Mouse (Mus musculus) large intestine, adult 2 months (tissue): ENCODE measurements around the gene Ric3. TPM values are rescaled to one million over a fixed set of nuclear protein-coding genes. Genes with fewer than 3 reads are reported as not detected.
"Not testable (repeated sequence)": the region's sequence is repeated elsewhere in the genome, so short reads cannot be mapped to it uniquely, and the experiment has no call there.

Experiments used
- DNase-seq: peaks from one replicate; pipeline ENCODE4 v3.0.0-alpha.2; 2012; ENCODE audit warnings: low read depth, low spot score
- WGBS: fragments of 180-500 bp; shearing (Covaris S2); methylation state at CpG from one replicate; pipeline ENCODE4 v1.1.7; 2018; 5-methylcytosine and 5-hydroxymethylcytosine counted together
- polyA plus RNA-seq: library from polyadenylated mRNA; depleted of rRNA; stranded (reverse); fragments of >200 nt; gene quantifications from 2 replicates; pipeline ENCODE4 v1.2.3, GENCODE M21; 2012; rRNA removed

Gene Ric3
- 0.55 and 0.56 TPM in 2 replicates for polyA plus RNA-seq

DNA sequence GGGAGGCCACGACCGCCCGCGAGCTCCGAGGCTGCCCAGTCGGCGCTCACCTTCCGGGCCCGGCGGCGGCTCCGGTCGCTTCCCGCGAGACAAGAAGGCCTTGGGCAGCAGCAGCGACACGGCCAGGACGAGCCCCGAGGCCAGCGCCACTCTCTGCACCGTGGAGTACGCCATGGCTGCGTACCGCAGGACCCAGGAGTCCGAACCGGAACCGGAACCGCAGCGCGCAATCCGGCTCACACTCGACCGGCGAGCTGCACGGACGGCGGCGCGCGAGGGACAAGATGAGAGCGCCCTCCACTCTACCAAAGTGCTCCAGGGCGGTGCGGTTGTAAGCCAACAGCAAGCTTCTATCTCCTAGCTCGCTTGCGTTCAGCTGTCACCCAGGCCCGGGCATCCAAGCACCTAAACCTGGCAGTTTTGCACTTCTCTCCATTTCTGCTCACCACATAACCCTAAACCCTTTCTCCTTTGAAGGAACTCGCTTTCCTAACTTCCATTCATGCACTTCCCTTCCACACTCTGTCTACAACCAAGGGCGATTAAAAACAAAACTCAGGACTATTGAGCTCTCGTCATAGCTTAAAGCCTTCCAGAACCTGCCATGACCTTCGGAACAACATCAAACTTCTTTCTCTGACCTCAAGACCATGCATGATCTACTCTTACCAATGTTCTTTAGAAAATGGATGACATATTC is at the start of gene Ric3:
TSS of gene Ric3 (minus strand) at position 219 of the 700 bp plus-strand sequence.
- DNase-seq, result no peak
- 7% methylated on average over 50 of the region's 50 CpGs for WGBS

DNA sequence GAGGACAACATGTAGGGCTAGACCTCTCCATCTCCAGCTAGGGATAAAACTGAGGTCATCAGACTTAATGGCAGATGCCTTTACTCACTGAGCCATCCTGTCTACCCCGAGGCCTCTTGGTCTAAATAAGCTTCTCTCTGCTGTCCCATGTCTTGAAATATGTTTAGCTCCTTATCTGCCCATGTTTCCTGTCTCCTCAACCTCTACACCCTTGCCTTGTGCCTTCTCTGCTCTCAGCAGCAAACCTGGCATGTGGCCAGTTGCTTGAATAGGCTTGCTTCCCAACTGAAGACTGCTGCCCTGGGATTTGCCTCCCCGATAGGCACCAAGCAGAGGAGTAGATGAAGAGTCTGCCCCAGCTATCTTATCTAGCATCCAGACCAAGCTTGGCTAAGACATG is 48.4 kb upstream of the Ric3 start:
- DNase-seq, result no peak
- WGBS, result 60% methylated on average over 2 of the region's 2 CpGs

DNA sequence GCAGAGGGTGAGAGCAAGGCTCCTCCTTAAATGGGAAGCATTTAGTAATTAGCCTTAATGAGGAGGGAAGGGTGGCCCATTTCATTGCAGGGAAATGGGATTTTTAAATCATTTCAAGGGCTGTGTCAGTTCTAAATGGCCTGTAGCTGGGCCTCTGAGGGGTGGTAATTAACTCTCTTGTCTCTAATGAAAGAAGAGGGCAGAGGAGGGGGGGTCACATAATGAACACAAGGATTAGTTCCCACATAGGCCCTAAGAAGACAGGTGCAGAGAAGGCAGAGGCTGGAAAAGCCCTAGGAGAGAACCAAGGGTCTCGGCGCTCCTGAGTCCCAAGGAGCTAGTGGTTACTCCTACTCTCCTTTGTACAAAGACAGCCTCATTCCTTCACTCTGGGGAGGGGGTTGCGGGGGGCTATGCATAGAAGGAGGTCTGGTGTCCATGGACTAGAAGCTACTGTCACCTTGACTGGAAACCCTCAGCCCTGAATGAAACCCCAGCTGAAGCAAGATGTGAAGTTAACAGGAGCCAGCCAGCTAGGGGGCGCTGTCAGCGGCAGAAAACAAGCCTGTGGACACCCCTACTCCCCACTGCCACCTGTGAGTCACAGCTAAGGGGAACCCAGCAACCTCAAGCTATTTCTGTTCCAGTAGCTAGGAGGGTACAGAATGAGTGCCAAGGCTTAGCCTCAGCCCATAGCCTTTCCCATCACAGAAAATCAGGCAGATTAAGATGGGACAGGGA is 47.0 kb upstream of the Ric3 start:
- no peak for DNase-seq
- whole genome bisulfite sequencing, result 67% methylated on average over 5 of the region's 5 CpGs

DNA sequence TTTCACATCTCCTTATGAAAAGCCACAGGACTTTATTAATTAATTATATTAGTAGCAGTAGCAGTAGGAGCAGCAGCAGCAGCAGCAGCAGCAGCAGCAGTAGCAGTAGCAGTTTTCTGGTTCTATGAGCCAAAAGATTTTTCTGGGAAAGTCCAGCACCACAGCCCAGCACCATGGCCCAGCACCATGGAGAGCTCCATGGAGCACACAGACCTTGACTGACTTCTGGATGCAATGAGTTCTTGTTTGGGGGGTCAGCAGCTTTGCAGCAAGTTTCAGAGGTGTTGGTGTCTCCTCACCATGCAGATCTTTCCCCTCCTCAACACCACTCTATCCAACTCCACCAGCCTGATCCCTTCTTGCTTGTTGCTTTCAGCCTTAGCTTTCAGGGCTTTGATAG is 46.3 kb upstream of the Ric3 start:
- no peak for DNase-seq

DNA sequence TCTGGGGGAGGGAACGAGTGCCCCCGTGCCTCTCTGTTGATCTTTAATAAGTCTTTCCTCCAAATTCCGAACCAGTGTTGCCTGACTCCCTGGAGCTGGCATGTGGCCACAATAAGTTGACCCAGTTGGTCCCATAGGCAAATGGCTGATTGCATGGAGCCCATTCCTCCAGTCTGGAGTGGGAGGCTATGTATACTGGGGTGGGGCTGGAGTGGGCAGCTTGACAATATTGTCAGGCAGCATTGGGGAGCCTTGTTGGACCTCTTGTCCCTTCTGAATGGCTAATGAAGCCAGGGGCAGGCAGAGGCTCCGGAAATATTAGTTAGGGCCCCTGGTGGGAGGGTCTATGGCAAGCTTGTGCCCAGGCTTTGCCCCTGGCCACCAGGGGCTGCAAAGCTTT is 32.8 kb upstream of the Ric3 start:
- DNase-seq, result no peak
- WGBS, result 68% methylated on average over 4 of the region's 4 CpGs

DNA sequence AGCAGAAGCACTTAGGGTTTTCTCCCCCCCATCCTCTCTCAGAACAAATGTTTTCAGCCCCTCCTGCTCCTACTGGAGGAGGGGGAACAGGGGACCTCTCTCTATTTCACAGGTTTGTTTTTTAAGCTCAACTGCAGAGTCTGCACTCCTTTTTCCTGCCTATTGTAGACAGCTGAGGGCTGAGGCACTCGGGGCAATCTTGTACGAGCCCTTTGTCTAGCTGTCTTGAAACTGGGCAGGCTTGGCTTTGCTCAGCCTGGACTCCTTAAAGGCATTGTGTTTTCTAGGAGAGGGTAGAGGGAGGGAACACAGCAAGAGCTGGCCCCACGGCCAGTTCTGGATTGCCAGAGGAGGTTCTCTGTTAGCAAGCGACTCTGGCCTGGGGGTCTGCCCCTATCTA is 32.4 kb upstream of the Ric3 start:
- WGBS, result 42% methylated on average over 2 of the region's 4 CpGs

DNA sequence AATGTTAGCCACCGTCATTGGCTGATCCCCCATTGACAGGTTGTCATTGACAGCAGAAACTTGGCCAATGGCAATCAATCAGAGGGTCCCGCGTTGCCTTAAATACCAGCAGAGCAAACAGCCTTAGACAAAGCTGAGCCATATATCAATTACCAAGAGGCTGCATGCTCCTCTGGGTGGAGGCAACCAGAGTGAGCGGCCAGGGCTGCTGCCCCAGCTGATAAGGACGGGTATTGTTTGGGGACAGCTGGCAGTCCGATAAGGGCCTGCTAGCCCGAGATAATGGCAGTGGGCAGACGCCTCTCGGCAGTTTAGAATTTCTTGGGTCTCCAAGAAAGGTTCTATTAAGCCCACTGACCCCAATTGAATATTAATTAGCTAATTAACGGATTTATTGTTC is 31.8 kb upstream of the Ric3 start:
- no peak for DNase-seq
- WGBS, result 23% methylated on average over 10 of the region's 10 CpGs

More for the DNA sequence above, 32.4 kb upstream of the Ric3 start:
- DNase-seq, result not testable (repeated sequence)

DNA sequence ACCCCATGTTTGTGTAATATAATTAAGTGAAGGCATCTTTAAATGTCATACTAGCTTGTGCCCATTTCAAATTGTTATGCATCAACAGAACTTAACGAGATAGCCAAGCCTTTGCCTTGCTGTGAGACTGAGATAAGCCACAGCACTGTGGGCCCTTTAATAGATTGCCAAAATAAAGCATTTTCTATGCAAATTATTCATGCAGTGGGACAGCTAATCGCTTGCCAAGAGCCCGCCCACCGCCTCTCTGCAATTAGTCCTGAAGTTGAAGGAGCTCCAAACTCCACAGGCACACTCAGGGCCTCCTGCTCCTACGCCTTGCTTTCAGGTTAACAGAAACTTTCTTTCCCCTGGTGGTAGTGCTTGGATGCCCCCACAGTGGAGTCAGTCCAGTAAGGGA is 27.9 kb upstream of the Ric3 start:
- 78% methylated on average over 5 of the region's 5 CpGs for WGBS
- no peak for DNase-seq

DNA sequence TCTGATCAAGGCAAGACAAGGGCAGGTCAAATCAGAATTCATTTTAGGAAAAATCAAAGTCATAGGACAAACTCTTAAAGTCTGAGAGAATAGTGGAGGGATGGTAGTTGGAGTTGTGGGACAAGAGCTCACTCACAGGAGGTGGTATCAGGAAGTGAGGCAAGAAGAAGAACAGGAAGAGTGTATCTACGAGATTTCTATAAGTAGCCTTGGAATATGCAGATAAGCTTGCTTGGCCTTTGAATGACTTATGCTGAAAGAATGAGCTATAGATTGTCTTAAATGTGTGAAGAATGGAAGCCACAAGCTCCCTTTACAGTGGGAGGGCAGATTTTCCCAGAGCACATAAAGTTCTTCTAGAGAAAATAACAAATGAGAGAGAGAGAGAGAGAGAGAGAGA is 21.8 kb upstream of the Ric3 start:
- WGBS, result 48% methylated on average over 1 of the region's 1 CpGs
- no peak for DNase-seq

DNA sequence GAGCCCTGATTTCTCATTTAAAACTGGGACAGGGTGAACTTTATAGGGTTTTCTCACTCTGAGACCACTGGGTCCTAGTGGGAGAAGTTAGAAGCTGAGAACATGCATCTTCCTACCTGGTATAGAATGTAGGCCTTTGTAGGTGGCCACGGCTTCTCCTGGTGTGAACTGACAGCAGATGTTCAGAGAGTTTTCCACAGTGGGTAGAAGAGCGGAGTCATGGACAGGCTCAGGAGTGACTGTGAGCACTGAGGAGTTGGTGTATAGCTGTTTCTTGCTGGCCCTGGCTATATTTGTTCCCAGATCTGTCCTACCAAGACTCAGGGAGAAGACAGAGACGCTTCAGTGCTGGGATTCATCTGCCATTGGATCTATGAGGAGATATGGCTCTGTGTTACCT is 18.0 kb upstream of the Ric3 start:
- no peak for DNase-seq
- 77% methylated on average over 3 of the region's 3 CpGs for WGBS

DNA sequence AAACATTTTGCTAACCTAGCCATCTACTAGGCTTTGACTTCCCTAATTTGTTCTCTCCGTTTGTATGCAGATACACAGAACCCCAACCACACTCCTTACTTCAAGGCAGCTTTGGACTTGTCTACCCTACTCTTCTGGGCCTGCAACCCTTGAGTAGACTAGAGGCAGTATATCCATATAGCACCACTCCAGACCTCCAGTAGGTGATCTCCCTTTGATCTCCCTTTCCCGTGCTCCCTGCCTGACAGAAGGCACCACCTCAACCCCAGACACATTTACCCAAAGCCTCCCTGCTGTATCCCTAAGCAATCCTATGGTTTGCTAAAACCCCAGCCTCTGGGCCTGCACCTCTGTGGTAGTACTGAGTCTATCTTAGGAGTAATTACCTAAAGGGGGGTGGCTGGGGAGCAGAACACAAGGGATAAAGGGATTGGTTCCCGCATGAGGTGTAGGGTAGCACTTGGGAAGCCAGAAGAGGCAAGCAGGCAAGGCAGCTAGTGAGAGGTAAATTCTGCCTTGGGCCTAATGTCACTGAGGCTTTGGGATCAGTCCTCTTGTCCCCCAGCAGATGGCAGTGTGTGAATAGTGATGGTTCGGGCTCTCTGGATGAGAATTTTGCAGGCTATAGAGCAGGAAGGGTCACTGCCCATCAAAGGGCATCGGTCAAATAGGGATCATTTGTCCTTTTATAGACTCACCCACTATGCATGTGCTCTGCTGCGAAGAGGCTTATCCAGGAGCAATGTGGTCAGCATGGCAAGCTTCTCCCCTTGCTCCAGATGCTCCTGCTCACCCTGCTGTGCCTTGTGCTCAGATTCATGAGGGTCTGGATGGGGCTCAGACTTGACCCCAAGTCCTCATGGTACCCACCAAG is 15.3 kb upstream of the Ric3 start:
- WGBS, result 35% methylated on average over 6 of the region's 6 CpGs
- no peak for DNase-seq

DNA sequence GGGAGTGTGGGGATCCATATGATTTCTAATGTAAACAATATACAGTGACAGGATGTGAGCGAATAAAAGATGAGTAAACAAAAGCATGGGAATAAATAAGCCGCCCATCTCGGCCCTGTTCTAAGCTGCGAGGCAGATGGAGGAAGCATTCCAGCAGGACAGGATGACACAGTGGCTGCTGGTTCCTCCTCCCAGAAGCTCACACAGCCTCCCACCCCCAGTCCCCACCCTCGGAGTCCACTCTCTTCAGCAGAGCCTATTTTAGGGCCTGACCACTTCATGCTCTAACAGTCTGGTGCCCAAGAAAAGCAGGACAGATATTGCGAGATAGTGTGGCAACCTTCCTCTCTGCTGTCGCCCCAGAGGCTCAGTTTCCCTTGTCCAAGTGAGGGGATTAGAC is 14.1 kb upstream of the Ric3 start:
- no peak for DNase-seq
- WGBS, result 43% methylated on average over 7 of the region's 7 CpGs

DNA sequence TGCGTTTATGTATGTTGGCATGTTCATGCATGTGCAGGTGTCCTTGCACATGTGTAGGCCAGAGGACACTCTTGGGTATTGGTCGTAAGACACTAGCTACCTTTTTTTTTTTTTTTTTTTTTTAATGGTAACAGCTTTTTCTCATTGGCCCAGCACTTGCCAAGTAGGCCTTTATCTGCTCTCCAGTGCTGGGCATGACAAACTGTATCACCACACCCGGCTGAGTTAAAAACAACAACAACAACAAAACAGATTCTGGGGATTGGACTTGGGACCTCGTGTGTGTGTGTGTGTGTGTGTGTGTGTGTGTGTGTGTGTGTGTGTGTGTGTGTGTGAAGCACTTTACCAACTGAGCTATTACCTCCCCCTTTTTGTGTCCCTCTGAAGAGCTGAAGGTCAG is 13.5 kb upstream of the Ric3 start:
- no peak for DNase-seq

DNA sequence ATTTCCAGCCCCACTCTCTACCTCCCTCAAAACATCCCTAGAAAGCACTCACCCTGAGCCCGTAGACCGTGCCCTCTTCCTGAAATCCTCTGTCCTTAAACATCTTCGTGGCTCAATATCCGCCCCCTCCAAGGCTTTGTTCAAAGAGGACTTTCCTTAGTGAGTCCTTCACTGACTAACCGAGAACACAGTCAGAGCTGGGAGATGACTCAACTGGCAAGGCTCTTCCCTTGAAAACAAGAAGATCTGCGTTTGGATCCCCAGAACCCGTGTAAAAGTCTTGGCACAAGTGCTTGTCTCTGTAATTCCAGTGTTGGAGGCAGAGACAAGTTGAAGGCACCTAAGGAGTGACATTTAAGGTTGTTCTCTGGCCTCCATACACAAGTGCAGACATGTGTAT is 11.2 kb upstream of the Ric3 start:
- DNase-seq, result no peak
- WGBS, result no CpG with 5 or more reads among the region's 7 CpGs

More for the DNA sequence above, 13.5 kb upstream of the Ric3 start:
- WGBS, result 64% methylated on average over 4 of the region's 4 CpGs

DNA sequence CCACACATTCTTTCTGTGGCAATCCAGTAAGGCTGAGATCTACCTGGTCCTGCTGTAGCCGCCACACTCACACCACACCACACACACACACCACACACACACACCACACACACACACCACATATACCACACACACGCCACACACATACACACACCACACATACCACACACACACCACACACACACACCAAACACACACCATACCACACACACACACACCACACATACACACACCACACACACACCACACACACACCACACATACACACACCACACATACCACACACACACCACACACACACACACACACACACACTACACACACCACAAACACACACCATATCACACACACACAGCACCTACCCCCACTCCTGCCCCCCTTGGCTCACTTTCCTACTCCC is 8.2 kb upstream of the Ric3 start:
- not testable (repeated sequence) for DNase-seq
- no CpG with 5 or more reads among the region's 2 CpGs for WGBS

DNA sequence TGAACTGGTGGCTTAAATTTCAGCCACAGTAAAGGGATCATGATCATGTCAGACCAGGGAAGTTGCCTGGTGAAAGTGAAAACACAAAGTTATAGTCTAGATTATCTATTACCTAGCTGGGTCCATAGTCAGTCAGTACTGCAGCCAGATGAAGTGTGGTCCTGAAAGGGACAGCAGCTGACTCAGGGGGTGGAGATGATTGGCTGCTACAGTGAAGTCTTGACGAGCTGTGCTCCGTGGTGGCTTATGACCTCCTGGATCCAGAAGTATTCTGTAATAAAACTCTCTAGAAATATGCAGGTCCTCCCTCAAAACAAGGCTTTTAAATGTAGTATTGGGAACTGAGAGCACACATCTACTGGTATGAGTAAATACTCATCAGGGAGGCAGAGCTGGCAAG is 3.8 kb upstream of the Ric3 start:
- 3% methylated on average over 2 of the region's 2 CpGs for WGBS
- DNase-seq, result no peak

DNA sequence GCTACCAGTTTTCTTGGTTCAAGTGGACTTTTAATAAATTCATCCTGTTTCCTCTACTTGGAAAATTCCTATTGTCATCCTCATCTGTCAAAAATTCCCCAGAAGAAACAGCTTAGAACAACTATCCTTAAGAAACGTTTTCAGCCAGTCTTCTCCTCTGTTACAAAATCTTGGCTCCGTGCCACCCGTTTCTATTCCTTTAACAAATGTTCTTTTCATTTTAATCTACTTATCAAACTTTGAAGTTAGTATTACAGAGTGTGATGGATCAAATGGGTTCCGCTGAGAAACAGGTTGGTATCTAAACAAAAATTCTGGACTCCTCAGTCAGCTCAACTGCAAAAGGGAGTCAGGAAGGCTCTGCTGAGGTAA is 668 bp upstream of the Ric3 start:
- DNase-seq, result no peak
- 74% methylated on average over 4 of the region's 4 CpGs for WGBS

DNA sequence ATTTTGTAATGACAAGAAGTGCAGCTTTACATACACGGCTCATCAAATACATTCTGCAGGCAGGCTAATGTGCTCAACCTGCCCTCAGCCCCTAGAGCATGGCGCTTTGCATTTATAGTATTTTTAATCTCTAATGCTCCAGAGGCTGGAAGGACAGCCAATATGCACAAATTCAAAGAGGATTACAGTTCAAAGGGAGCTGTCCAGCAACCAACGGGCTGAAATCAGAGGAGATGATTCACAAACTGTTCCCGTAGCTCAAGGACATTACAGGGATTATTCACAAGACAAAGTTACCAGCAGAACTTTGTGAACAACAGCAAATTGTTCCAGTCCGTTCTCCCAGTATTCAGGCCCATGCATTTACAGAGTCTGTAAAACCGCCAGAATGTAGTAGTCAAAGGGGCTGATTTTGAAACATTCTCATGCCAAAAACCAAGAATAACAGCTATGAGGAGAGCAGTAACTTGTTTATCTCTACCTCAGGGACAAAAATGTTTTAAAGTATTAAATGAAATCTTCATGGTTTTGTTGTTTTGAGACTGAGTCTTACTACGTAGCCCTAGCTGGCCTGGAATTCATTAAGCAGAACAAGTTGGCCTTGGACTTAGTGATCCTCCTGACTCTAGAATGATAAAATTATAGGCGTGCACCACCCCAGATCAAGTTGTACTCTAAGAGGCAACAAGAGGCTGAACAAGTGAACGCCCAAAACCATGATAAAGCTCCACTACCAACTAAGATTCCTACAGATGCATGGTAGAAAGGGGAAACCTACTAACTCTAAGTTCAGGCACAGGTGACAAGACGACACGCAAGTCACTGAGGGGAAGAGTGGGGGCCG is 640 bp downstream of the Ric3 start:
- WGBS, result 22% methylated on average over 12 of the region's 12 CpGs
- DNase-seq, result no peak

DNA sequence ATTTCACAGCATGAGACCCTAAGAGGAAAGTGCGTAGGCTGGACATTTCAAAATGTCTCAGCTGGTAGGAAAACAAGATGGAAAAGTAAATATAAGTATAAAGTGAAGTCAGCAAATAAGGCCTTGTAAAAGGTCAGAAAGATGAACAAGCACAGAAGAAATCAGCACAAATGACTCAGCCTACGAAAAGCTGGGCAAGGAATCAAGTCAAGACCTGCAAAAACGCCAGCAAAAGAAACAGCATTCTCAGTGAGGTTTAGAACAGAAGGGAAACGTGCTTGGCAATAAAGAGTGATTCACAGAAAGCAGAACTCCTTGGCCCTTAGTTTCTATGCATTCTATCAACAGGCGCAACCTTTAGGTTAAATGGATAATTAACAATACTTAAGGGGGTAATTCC is 10.8 kb downstream of the Ric3 start:
- WGBS, result 40% methylated on average over 5 of the region's 5 CpGs
- no peak for DNase-seq

DNA sequence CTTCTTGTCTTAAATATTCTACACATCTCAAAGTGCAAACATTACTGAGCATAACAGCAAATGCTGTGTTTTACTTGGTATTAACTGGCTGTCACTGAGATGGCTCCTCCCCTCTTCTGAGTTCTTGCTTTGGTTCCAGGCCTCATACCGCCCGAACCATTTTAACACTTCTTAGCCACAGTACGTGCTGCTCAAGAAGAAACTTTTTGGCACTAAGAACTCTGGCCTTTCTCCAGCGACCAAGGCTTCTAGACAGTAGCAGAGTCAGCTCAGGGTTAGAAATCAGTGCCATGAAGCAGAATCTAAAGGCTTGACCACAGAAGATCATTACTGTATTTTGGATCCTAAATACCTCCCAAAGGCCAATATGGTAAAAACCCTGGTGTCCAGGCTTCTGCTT is 13.5 kb downstream of the Ric3 start:
- no peak for DNase-seq
- WGBS, result 74% methylated on average over 4 of the region's 4 CpGs
